Mouse (Mus musculus) testis, adult 2 months (tissue): ENCODE data around the gene Rtp2. TPM values are rescaled to one million over a fixed set of nuclear protein-coding genes. Genes with fewer than 3 reads are reported as not detected.

Source experiments
- H3K27ac ChIP-seq: fragments of 200-500 bp; 2 replicates; pipeline ENCODE4 v1.5.1; 2012; ENCODE audit warnings: low read depth, low read length; ENCODE audit not compliant: control insufficient read depth, insufficient read depth
- H3K27me3 ChIP-seq: fragments of 200-500 bp; 2 replicates; pipeline ENCODE4 v1.6.1; 2012; ENCODE audit warnings: mild to moderate bottlenecking, low read length, moderate library complexity; ENCODE audit not compliant: control insufficient read depth, insufficient read depth
- H3K36me3 ChIP-seq: fragments of 200-500 bp; 2 replicates; pipeline ENCODE4 v1.6.1; 2012; ENCODE audit warnings: mild to moderate bottlenecking, low read length; ENCODE audit not compliant: control insufficient read depth, insufficient read depth
- H3K4me1 ChIP-seq: fragments of 200-500 bp; 2 replicates; pipeline ENCODE4 v1.6.1; 2012; ENCODE audit warnings: low read length; ENCODE audit not compliant: control insufficient read depth, insufficient read depth
- H3K4me3 ChIP-seq: fragments of 200-500 bp; 2 replicates; pipeline ENCODE4 v1.5.1; 2012; ENCODE audit warnings: low read depth, mild to moderate bottlenecking, low read length, moderate library complexity, mixed read lengths; ENCODE audit not compliant: control insufficient read depth
- CTCF ChIP-seq: fragments of 200-500 bp; IDR thresholded peaks from 2 replicates; pipeline ENCODE4 v1.5.1; 2012; ENCODE audit warnings: low read depth, mild to moderate bottlenecking, inconsistent platforms, low read length, moderate library complexity; ENCODE audit not compliant: control insufficient read depth, insufficient read depth, insufficient replicate concordance
- POLR2A ChIP-seq: fragments of 200-500 bp; IDR thresholded peaks from 2 replicates; pipeline ENCODE4 v1.6.1; 2012; ENCODE audit warnings: low read depth, mild to moderate bottlenecking, inconsistent platforms, low read length, moderate library complexity; ENCODE audit not compliant: control insufficient read depth
- polyA plus RNA-seq: library from polyadenylated mRNA; depleted of rRNA; stranded (reverse); fragments of >200 nt; gene quantifications from 2 replicates; pipeline ENCODE4 v1.2.3, GENCODE M21; 2012; rRNA removed

The Rtp2 gene
- polyA plus RNA-seq, 1 experiment = 0.20 TPM

DNA sequence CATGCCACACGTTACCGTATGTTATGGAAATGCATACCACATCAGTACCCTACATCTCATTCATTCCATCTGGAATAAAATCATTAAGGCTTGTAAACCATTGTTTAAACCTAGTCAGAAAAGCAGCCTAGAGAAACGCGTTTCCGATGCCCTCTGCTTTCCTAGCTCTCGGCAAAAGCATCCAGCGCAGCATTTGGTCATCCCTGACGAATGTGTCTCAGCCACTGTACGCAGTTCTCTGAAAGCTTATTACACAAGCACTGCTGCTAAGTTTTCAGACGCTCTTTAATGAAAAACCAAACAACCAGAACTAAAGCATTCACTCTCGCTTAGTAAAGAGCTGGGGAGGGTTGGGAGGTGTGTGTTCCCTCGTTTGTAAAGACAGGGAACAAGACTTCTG is 47.1 kb downstream of the Rtp2 start:
- TF ChIP-seq CTCF (no peak), POLR2A (no peak)
- no peaks in the 10 kb centered on the region for H3K4me1 ChIP-seq
- H3K36me3 ChIP-seq = no peaks in the 10 kb centered on the region
- H3K27ac ChIP-seq = no peak overlapping the region
- no peak overlapping the region for H3K4me3 ChIP-seq
- H3K27me3 ChIP-seq = no peaks in the 10 kb centered on the region

Other genes starting within 250 kb of the Rtp2 start
- not detected in 2 replicates for gene Sst, start 41.4 kb downstream of the Rtp2 start, polyA plus RNA-seq
- gene Gm37419, start 56.1 kb upstream of the Rtp2 start, polyA plus RNA-seq = not detected in 2 replicates
- gene Bcl6, start 56.5 kb upstream of the Rtp2 start, polyA plus RNA-seq = 2.2 and 2.4 TPM in 2 replicates